Mouse (Mus musculus) urinary bladder, postnatal 0 days (tissue): Measurements from ENCODE around the gene Otoa. TPM values are rescaled to one million over a fixed set of nuclear protein-coding genes. Genes with fewer than 3 reads are reported as not detected.

ENCODE experiments used
- polyA plus RNA-seq: library from polyadenylated mRNA; unstranded; fragments of >200 nt; fragmentation: Nextera tagmentation; extraction: Ambion mirVana; gene quantifications from 2 replicates; pipeline ENCODE4 v1.2.1, GENCODE M21; 2015

Otoa gene
- polyA plus RNA-seq, result 0.28 and 0.60 TPM in 2 replicates

DNA sequence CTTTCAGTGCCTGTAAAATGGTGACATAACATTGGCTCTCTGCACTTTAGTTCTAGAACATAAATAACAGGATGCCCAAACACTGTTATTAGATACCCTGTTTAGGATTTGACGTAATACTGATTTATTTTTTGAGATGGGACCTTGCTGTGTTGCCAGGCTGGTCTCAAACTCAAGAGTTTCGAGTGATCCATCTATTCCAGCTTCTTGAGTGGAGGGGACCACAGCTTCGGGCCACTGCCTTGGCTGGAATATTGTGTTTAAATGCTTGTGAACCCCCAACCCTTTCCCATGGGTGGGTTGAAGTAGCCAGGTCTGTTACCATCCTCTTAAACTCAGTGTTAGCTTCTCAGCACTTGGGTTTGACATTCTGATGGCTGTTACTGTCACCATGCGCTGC lies at the start of gene Otoa:
Gene Otoa, plus strand, starts transcription at position 301 of the 400 bp plus-strand sequence.

GRCm38 (mm10) chr7:121033856-121034652 lies 47.4 kb upstream of the Otoa start, which contains the start of gene Mettl9:
TSS of gene Mettl9 (plus strand) at chr7:121034445.

DNA sequence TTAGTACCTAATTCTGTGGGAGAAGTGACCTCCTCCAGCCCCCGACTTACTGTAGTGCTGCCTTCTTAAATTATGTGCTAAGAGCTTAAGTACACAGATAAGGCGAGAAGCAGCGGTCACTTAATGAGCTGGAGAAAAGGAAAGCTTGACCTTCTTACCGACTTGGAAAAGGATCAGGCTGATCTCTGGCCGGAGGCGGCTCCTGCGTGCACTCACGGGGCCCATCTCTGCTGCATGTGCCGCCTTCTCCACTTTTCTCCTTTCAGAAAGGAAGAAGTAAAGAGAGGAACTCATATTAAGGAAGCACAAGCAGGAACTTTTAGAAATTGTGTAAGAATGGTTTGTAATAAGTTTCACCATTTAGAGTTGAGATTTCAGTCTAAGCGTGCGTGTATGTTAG lies 7.2 kb upstream of the Otoa start, which contains the start of gene Igsf6:
Gene Igsf6, minus strand, starts transcription at position 292 of the 400 bp plus-strand sequence.

Other genes with a start within 250 kb of the Otoa start
- 67.5 and 82.6 TPM in 2 replicates for gene Eef2k, start 238.8 kb upstream of the Otoa start, polyA plus RNA-seq
- 17.8 and 19.1 TPM in 2 replicates for gene Polr3e, start 163.9 kb upstream of the Otoa start, polyA plus RNA-seq
- 16.9 and 21.1 TPM in 2 replicates for gene Cdr2, start 99.3 kb upstream of the Otoa start, polyA plus RNA-seq
- gene Mfsd13b, start 99.1 kb upstream of the Otoa start, polyA plus RNA-seq, result 0.59 and 0.92 TPM in 2 replicates
- 80.5 and 90.2 TPM in 2 replicates for gene Mettl9, start 47.2 kb upstream of the Otoa start, polyA plus RNA-seq
- 2.9 and 7.4 TPM in 2 replicates for gene Igsf6, start 7.1 kb upstream of the Otoa start, polyA plus RNA-seq